Mouse (Mus musculus) activated CD4-positive, CD25-positive, alpha-beta regulatory T cell, adult 4 months (primary cell): Measurements from ENCODE around the gene Eef1akmt4. TPM values are rescaled to one million over a fixed set of nuclear protein-coding genes. Genes with fewer than 3 reads are reported as not detected.
"Not testable (repeated sequence)": the region's sequence is repeated elsewhere in the genome, so short reads cannot be mapped to it uniquely, and the experiment has no call there.

Source experiments
- ATAC-seq: one replicate; pipeline ENCODE4 v1.8.0; 2017
- polyA plus RNA-seq, 2 experiments: library from polyadenylated mRNA; unstranded; fragments of 100-300 nt; shearing (Covaris generic); gene quantifications; one replicate each; pipeline ENCODE4 v1.2.1; 2017

The Eef1akmt4 gene
- polyA plus RNA-seq, 2 experiments from 2014 or later = 19.0 to 25.6 TPM

DNA sequence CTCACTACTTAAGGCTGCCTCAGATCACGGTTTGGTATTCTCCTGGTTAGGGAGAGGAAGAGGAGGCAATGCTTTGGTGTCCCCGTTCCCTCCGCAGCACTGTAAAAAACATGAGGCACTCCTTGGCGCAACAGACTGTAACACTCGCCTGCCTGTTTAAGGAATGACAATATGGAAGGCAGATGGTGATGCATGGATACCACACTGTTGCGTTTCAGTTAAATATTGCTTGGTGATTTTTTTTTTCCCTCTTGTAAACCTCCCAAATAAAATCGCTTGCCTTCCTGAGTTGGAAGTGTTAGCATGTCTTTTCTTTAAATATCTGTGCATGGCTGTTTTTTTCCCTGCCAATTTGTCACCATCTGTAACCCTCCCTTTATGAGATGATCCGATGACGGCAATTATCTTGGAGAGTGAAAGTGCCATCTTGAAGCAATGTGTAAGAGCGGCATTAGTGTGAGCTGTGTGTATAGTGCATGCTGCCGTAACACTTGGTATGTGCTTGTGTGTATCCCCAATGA, 17.5 kb downstream of the Eef1akmt4 start:
- ATAC-seq = no peak

DNA sequence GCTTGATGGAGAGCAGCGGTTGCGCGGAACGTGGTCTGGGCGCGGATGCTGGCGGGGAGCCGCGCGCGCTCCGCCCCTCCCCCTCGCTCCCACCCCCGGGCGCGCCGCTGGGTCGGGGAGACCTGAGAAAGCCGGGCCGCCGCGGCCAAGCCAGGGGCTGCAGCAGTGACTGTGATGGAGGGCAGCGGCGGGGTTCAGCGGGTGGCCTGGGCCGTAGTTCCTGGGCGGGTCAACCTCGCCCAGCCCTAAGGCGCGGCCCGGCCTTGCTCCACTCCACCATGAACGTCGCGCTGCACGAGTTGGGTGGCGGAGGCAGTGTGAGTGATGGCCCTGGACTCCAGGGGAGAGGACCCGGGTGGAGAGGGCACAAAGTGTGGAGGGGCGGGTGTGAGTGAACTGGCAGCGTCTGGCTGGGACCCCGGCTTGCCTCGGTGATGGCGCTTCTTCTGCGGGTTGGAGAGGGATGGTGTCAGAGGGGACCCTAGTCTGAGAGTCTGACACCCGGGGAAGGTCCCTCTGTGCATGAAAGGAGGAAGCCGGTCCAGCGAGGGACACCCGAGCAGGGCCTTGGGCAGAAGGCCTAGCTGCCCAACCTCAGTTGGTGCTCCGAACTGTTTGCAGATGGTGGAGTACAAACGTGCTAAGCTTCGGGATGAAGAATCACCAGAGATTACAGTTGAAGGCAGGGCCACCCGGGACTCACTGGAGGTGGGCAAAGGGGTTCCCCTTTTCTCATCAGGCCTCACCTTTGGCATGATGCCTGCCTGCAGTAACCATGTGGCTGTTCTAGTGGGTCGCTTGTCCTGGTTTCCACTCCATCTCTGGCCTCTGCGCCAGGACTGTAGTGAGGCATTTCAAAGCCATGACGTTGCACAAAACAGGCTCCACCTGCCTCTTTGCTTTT, 18.6 kb downstream of the Eef1akmt4 start, which contains the start of gene Ece2:
Gene Ece2, plus strand, starts transcription at position 98 of the 904 bp plus-strand sequence.
- no peak for ATAC-seq

DNA sequence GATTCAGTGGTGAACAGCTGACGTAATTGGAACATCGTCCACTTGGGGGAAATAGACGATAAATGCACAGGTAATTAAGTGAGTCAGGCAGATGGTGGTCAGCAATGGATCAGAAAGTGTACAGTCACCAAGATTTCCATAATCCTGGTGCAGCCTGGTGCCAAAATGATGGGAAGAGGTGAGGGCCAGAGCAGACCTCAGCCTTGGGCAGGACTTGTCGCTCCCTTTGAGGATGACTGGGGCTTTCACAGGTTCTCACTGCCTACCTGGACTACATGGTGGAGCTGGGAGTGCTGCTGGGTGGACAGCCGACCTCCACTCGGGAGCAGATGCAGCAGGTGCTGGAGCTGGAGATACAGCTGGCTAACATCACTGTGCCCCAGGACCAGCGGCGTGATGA, 26.0 kb downstream of the Eef1akmt4 start:
- no peak for ATAC-seq

DNA sequence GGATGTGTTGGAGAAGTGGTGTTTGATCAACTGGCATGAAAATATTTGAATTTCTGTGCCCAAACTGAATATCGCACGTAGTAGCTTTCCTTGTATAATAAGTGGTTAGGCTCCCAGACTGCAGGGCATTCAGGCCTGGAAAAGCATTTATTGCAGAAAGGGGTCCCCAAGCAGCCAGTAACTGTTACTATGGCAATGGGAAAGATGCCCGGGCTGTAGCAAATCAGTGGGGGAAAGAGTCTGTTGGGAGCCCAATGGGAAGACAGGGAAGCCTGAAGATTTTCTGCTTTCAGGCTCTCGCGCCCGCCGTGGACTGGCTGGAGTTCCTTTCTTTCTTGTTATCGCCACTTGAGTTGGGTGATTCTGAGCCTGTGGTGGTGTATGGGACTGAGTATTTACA, 27.0 kb downstream of the Eef1akmt4 start:
- no peak for ATAC-seq

DNA sequence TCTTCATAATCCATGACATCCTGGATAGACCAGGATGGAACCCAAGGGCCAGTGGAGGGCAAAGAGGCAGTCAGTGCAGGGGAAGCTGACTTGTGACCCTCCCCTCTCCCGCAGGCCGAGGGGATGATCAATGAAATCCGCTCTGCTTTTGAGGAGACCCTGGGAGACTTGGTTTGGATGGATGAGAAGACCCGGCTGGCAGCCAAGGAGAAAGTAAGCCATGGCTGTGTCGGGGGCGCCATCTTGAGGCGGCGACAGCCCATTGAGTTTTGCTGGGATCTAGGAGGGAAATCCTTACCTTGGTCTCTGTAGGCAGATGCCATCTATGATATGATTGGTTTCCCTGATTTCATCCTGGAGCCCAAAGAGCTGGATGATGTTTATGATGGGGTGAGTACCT, 30.8 kb downstream of the Eef1akmt4 start:
- ATAC-seq = peak; percentile 59

DNA sequence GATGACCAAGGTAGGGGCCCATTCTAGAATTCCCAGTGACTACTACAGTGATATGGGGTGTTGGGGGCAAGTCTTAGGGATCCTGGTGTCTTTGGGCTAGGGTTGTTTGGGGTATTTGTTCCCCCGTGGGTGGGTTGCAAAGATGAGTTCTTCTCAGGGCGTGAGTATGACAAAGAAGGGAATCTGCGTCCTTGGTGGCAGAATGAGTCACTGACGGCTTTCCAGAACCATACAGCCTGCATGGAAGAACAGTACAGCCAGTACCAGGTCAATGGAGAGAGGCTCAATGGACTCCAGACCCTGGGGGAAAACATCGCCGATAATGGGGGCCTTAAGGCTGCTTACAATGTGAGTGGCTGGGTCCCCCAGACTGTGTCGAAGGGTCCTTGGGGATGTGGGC, 32.5 kb downstream of the Eef1akmt4 start:
- ATAC-seq = no peak

DNA sequence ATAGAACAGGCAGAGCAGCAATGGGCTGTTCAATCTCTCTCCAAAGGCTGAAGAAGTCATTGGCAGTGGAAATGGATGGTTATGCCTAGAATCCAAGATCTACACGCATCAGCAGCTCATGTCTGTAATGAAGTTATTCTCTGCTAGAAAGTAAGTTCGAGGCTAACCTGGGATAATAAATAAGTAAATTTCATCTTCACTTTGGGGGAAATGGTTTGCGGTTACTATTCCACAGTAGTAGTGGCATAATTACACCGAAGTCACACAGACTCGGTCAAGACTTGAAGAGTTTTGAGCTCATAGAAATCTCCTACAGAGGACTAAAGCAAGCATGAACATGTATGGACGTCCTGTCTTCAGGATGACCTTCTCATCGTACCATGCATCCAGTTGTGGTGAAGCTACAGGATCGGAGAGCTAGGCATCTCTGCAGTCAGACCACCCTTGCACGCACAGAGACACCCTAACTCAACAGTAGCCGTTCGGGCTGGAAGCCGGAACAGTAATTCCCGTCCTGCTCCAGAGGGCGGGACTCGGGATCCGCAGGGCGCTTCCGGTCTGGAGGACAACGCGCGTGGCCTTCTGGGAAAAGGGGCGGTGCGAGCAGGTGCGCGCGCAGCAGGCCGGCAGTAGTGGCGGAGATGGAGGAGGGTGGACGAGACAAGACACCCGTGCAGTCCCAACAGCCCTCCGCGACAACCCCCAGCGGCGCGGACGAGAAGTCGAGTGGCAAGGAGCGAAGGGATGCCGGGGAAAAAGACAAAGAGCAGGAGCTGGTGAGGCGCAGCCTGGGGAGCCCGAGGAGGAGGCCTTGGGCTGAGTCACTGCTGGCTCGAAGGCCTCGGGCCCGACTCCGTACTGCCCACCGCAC, 39.9 kb downstream of the Eef1akmt4 start, which contains the start of gene Psmd2:
Gene Psmd2, plus strand, starts transcription at position 577 of the 871 bp plus-strand sequence.
- ATAC-seq = peak; percentile 97

DNA sequence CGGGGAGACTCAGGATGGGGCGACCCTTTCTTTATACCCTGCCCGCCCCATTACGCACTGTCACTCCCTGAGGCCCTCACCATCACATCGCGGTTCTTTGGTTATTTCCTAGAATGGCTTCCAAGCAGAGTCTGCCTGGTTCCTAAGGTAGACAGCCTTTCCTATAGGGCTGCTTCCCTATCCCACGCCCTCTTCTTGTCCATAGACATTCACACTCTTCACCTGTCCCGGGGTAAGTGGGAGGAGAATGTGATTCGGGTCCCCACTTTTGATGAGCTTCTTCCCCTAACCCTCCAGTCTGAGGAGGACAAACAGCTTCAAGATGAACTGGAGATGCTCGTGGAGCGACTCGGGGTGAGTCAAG, 40.5 kb downstream of the Eef1akmt4 start:
- no peak for ATAC-seq

DNA sequence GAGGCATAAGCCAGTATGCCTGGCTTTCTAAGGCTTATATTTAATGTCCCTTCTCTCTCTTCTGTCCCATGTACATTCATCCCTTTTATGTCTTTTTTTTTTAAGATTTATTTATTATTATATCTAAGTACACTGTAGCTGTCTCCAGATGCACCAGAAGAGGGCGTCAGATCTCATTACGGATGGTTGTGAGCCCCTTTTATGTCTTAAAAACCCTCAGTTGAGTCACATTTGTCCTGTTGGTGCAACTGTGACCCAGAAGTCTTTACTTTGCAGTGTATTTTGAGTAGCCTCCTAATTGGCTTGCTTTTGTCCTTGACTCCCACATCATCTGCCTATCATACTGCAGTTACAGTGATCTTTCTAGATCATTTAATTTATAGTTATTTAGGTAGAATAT, 41.9 kb downstream of the Eef1akmt4 start:
- ATAC-seq = no peak

DNA sequence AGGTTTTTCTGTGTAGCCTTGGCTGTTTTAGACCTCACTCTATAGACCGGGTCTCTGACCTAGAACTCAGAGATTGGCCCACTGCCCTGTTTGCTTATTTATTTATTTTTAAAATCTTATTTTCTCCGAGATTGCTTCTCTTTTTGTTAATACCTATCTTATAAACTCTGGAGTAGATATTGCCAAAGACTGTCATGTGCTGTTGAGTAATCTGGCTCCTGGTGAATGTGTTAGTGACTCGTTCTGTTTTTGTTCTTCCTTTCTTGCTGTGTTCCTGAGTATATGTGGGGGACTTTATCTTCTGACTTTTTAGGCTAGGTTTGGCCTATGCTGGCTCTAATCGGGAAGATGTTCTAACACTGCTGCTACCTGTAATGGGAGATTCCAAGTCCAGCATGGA, 46.3 kb downstream of the Eef1akmt4 start:
- no peak for ATAC-seq

DNA sequence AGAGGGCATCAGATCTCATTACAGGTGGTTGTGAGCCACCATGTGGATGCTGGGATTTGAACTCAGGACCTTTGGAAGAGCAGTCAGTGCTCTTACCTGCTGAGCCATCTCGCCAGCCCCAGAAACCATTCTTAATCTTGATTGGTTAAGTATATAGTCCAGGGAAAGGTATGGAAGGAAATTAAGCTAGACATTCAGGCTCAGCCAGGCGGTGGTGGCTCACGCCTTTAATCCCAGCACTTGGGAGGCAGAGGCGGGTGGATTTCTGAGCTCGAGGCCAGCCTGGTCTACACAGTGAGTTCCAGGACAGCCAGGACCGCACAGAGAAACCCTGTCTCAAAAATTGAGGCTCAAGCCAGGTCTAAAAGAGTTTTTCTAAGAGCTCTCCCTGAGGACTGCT, 56.6 kb downstream of the Eef1akmt4 start, which contains the start of gene Eif4g1:
Gene Eif4g1, plus strand, starts transcription at position 301 of the 400 bp plus-strand sequence.
- ATAC-seq = not testable (repeated sequence)

Other genes with a start within 250 kb of the Eef1akmt4 start
- gene Abcc5, start 185.2 kb upstream of the Eef1akmt4 start, polyA plus RNA-seq = 10 to 100 TPM; 25.1 to 25.4 TPM
- 10 to 100 TPM; 13.7 to 14.5 TPM for gene Eif2b5, start 112.8 kb upstream of the Eef1akmt4 start, polyA plus RNA-seq
- gene Dvl3, start 94.6 kb upstream of the Eef1akmt4 start, polyA plus RNA-seq = 10 to 100 TPM; 13.2 to 13.7 TPM
- gene Ap2m1, start 76.1 kb upstream of the Eef1akmt4 start, polyA plus RNA-seq = 100 to 1,000 TPM; 467 to 550 TPM
- gene Abcf3, start 63.0 kb upstream of the Eef1akmt4 start, polyA plus RNA-seq = 10 to 100 TPM; 49.5 to 57.2 TPM
- under 1 TPM; 0.11 to 0.42 TPM for gene Vwa5b2, start 22.1 kb upstream of the Eef1akmt4 start, polyA plus RNA-seq
- not detected for gene Gm49333, start within 50 bp of the Eef1akmt4 start, polyA plus RNA-seq
- 10 to 100 TPM; 28.2 to 31.8 TPM for gene Alg3, start 142 bp downstream of the Eef1akmt4 start, polyA plus RNA-seq
- not detected for gene Camk2n2, start 9.7 kb downstream of the Eef1akmt4 start, polyA plus RNA-seq
- not detected for gene Ece2, start 18.2 kb downstream of the Eef1akmt4 start, polyA plus RNA-seq
- gene Psmd2, start 40.1 kb downstream of the Eef1akmt4 start, polyA plus RNA-seq = 100 to 1,000 TPM; 152 to 157 TPM
- gene Eif4g1, start 56.7 kb downstream of the Eef1akmt4 start, polyA plus RNA-seq = 10 to 100 TPM; 44.6 to 82.1 TPM
- gene Fam131a, start 81.6 kb downstream of the Eef1akmt4 start, polyA plus RNA-seq = 1 to 10 TPM in 1 of 2 experiments, not detected in 1; 1.2 TPM
- 10 to 100 TPM; 72.6 to 80.2 TPM for gene Polr2h, start 106.1 kb downstream of the Eef1akmt4 start, polyA plus RNA-seq
- 1 to 10 TPM; 1.3 to 2.0 TPM for gene Clcn2, start 106.2 kb downstream of the Eef1akmt4 start, polyA plus RNA-seq
- gene Chrd, start 121.5 kb downstream of the Eef1akmt4 start, polyA plus RNA-seq = not detected
- under 1 TPM in 1 of 2 experiments, not detected in 1; 0.26 TPM for gene Thpo, start 122.9 kb downstream of the Eef1akmt4 start, polyA plus RNA-seq